Mouse (Mus musculus) fibroblast of lung, adult 2 months (primary cell): ENCODE data around the gene Paqr6.

Experiments
- DNase-seq: peaks from one replicate; pipeline ENCODE4 v3.0.0-alpha.2; 2011; ENCODE audit warnings: low read depth

The Paqr6 gene

GRCm38 (mm10) chr3:88411681-88412080 lies 47.3 kb downstream of the Paqr6 start:
- DNase-seq: no peak

DNA sequence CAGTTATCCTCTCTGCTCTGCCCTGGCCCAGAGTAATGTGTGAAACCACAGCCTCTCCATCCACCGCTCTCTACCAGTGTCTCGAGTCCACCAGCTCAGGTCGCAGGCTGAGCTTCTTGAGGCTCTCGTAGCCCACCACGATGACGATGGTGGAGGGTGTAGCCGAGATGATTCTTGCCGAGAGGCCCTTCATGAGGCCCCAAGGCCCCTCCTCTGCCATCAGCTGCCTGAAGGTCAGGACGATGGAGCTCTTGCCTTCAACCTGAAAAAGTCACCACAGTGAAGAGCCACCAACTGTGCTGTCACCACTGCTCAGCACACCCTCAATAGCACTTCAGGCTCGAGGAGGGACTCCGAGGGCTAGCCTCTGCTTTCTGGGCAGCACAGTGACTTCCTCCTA lies 48.3 kb downstream of the Paqr6 start:
- no peak for DNase-seq

DNA sequence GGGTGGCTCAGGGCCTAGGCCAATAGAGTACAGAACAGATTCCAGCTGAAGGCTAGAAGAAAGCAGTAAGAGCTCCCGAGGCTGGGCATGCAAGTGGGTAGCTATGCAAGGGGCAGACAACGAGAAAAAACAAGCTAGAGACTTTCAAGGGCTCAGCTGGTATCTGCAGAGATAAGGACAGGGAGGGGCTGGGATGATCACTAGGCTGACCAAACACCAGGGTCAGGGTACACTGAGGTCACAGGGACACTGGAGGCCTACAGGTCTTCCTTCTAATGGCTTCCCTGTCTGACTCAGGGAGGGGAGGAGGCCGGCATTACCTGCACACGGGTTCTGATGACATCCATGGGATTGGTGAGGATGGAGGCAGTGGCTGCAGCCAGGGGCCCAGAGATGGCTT lies 51.3 kb downstream of the Paqr6 start:
- no peak for DNase-seq

DNA sequence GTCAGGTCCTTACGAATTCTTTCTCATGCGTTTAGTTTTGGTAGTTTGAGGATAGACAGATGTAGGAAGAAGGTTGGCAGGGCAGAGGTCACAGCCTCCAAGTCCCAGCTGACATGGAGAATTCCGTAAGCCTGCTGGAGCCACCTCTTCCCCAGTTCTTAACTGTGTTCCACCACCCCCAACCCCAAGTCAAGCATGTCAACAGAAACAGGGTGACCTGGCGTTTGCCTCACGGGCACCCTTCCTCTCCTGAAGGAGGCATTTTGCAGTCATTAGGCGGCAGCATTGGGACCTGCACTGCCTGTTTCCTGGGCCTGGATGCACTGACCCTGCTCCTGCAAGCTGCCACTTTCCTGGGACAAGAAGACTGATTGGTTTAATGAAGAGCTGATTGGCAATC lies 53.6 kb downstream of the Paqr6 start:
- DNase-seq: no peak
